Mouse (Mus musculus) forebrain, embryonic 13.5 days (tissue): ENCODE results near the gene Man1a2. TPM values are rescaled to one million over a fixed set of nuclear protein-coding genes. Genes with fewer than 3 reads are reported as not detected.

ENCODE experiments used
- ATAC-seq: fragments of 200-750 bp; cut with Nextera tagmentation; 2 replicates; pipeline ENCODE4 v1.8.0; 2017
- H3K27ac ChIP-seq: fragments of 300-500 bp; sonication (generic); 2 replicates; pipeline ENCODE4 v1.5.1; 2015; ENCODE audit warnings: inconsistent platforms, mild to moderate bottlenecking, moderate library complexity
- H3K27me3 ChIP-seq: fragments of 300-500 bp; sonication (generic); 2 replicates; pipeline ENCODE4 v1.6.1; 2015; ENCODE audit warnings: mild to moderate bottlenecking, inconsistent platforms
- H3K36me3 ChIP-seq: fragments of 300-500 bp; sonication (generic); 2 replicates; pipeline ENCODE4 v1.6.1; 2015; ENCODE audit warnings: mild to moderate bottlenecking, inconsistent platforms; ENCODE audit not compliant: poor library complexity, severe bottlenecking
- H3K4me1 ChIP-seq: fragments of 300-500 bp; sonication (generic); 2 replicates; pipeline ENCODE4 v1.6.1; 2015; ENCODE audit warnings: inconsistent platforms
- H3K4me2 ChIP-seq: fragments of 300-500 bp; sonication (generic); 2 replicates; pipeline ENCODE4 v1.6.1; 2015; ENCODE audit warnings: inconsistent platforms, mild to moderate bottlenecking, moderate library complexity
- H3K4me3 ChIP-seq: fragments of 300-500 bp; sonication (generic); 2 replicates; pipeline ENCODE4 v1.5.1; 2015; ENCODE audit warnings: mild to moderate bottlenecking, inconsistent platforms
- H3K9ac ChIP-seq: fragments of 300-500 bp; sonication (generic); 2 replicates; pipeline ENCODE4 v1.6.1; 2015; ENCODE audit warnings: mild to moderate bottlenecking, inconsistent platforms
- H3K9me3 ChIP-seq: fragments of 300-500 bp; sonication (generic); replicated peaks from 2 replicates; pipeline ENCODE4 v1.6.1; 2016; ENCODE audit warnings: inconsistent platforms
- WGBS: fragments of 180-500 bp; shearing (Covaris S2); methylation state at CpG from one replicate; pipeline ENCODE4 v1.1.7; 2015; 5-methylcytosine and 5-hydroxymethylcytosine counted together
- polyA plus RNA-seq: library from polyadenylated mRNA; unstranded; fragments of >200 nt; fragmentation: Nextera tagmentation; extraction: Ambion mirVana; gene quantifications from 2 replicates; pipeline ENCODE4 v1.2.1, GENCODE M21; 2015

Man1a2 gene
- polyA plus RNA-seq, 1 experiment from 2014 or later = 35.4 TPM

GRCm38 (mm10) chr3:100552171-100552570 is 133.1 kb downstream of the Man1a2 start:
- Histone ChIP-seq H3K4me2 (no peak overlapping the region), H3K27me3 (no peaks in the 10 kb centered on the region), H3K9me3 (no peaks in the 10 kb centered on the region), H3K4me3 (no peak overlapping the region), H3K36me3 (no peaks in the 10 kb centered on the region), H3K4me1 (no peaks in the 10 kb centered on the region), H3K9ac (no peak overlapping the region), H3K27ac (no peak overlapping the region)
- ATAC-seq = no peak
- WGBS = 83% methylated on average over 2 of the region's 3 CpGs

- H3K4me1 ChIP-seq = no peaks in the 10 kb centered on the region
- no peaks in the 10 kb centered on the region for H3K27me3 ChIP-seq
- no peaks in the 10 kb centered on the region for H3K9me3 ChIP-seq
- H3K4me2 ChIP-seq = no peak overlapping the region
- H3K4me3 ChIP-seq = no peak overlapping the region
- no peak overlapping the region for H3K9ac ChIP-seq
- H3K27ac ChIP-seq = no peak overlapping the region
- WGBS = 89% methylated on average over 3 of the region's 3 CpGs
- no peaks in the 10 kb centered on the region for H3K36me3 ChIP-seq
- no peak for ATAC-seq
Measured at GRCm38 (mm10) chr3:100547913-100548292, 137.4 kb downstream of the Man1a2 start.

GRCm38 (mm10) chr3:100547162-100547912 is 138.0 kb downstream of the Man1a2 start:
- 86% methylated on average over 10 of the region's 10 CpGs for WGBS
- Histone ChIP-seq H3K9me3 (no peaks in the 10 kb centered on the region), H3K9ac (no peak overlapping the region), H3K36me3 (no peaks in the 10 kb centered on the region), H3K27ac (no peak overlapping the region), H3K4me3 (no peak overlapping the region), H3K27me3 (no peaks in the 10 kb centered on the region), H3K4me1 (no peaks in the 10 kb centered on the region), H3K4me2 (no peak overlapping the region)
- ATAC-seq = no peak

DNA sequence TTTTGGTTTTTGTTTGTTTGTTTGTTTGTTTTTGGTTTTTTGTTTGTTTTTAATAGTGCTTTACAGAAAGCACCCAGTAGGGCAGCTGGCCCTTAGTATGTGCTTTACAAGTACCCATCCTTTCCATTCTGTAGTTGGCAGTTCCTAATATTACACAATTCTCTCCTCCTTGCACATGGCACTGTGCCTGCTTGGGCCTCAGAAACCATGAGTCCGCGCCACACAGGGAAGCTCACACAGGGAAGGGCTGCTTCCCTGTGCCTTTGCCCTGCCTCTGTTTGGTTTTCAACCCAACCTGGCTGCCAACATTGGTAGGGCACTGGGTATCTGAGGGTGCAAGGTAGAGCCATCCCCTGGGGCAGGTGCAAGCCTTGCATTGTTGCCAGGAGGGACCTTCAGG is 148.6 kb downstream of the Man1a2 start:
- H3K27me3 ChIP-seq = no peaks in the 10 kb centered on the region
- H3K9ac ChIP-seq = no peak overlapping the region
- H3K36me3 ChIP-seq = no peaks in the 10 kb centered on the region
- ATAC-seq = no peak
- no peak overlapping the region for H3K27ac ChIP-seq
- no peak overlapping the region for H3K4me3 ChIP-seq
- H3K9me3 ChIP-seq = no peaks in the 10 kb centered on the region
- WGBS = 94% methylated on average over 2 of the region's 2 CpGs
- no peak overlapping the region for H3K4me2 ChIP-seq
- no peaks in the 10 kb centered on the region for H3K4me1 ChIP-seq

GRCm38 (mm10) chr3:100535902-100536301 is 149.4 kb downstream of the Man1a2 start:
- 81% methylated on average over 4 of the region's 4 CpGs for WGBS
- Histone ChIP-seq H3K36me3 (no peaks in the 10 kb centered on the region), H3K27me3 (no peaks in the 10 kb centered on the region), H3K4me2 (no peak overlapping the region), H3K27ac (no peak overlapping the region), H3K4me1 (no peaks in the 10 kb centered on the region), H3K9me3 (no peaks in the 10 kb centered on the region), H3K4me3 (no peak overlapping the region), H3K9ac (no peak overlapping the region)
- ATAC-seq = no peak

GRCm38 (mm10) chr3:100535298-100535697 is 150.0 kb downstream of the Man1a2 start:
- Histone ChIP-seq H3K9ac (no peak overlapping the region), H3K4me3 (no peak overlapping the region), H3K4me2 (no peak overlapping the region), H3K36me3 (no peaks in the 10 kb centered on the region), H3K9me3 (no peaks in the 10 kb centered on the region), H3K27me3 (no peaks in the 10 kb centered on the region), H3K27ac (no peak overlapping the region), H3K4me1 (no peaks in the 10 kb centered on the region)
- ATAC-seq = no peak
- WGBS = 52% methylated on average over 3 of the region's 3 CpGs

- H3K4me1 ChIP-seq = no peaks in the 10 kb centered on the region
- no peak overlapping the region for H3K9ac ChIP-seq
- no peaks in the 10 kb centered on the region for H3K9me3 ChIP-seq
- no peaks in the 10 kb centered on the region for H3K27me3 ChIP-seq
- no peak overlapping the region for H3K4me2 ChIP-seq
- H3K27ac ChIP-seq = no peak overlapping the region
- WGBS = 78% methylated on average over 3 of the region's 3 CpGs
- no peaks in the 10 kb centered on the region for H3K36me3 ChIP-seq
- ATAC-seq = no peak
- H3K4me3 ChIP-seq = no peak overlapping the region
Measured at GRCm38 (mm10) chr3:100534394-100534793, 150.9 kb downstream of the Man1a2 start.

DNA sequence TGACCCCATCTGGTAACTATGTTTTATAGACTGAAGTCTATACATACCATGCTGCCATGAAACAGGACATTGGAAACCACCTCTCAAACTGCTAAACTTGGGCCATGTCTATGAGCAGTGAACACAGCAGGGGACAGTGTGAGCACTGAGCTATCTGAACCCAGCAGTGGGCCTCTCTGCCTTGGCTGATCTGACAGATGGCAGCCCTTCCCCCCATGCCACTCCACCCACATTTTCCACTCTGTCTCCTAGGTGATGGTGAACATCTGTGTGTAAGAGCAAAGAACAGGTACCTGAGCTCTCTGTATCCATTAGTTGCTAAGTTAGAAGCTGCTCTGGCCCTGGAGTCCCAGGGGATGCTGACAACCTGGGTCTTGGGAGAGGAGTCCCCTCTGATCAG is 151.9 kb downstream of the Man1a2 start:
- no peak overlapping the region for H3K9ac ChIP-seq
- H3K27ac ChIP-seq = no peak overlapping the region
- no peaks in the 10 kb centered on the region for H3K36me3 ChIP-seq
- no peaks in the 10 kb centered on the region for H3K9me3 ChIP-seq
- H3K4me1 ChIP-seq = no peaks in the 10 kb centered on the region
- ATAC-seq = no peak
- no peaks in the 10 kb centered on the region for H3K27me3 ChIP-seq
- no peak overlapping the region for H3K4me3 ChIP-seq
- H3K4me2 ChIP-seq = no peak overlapping the region

- no peak for ATAC-seq
- no peaks in the 10 kb centered on the region for H3K4me1 ChIP-seq
- no peaks in the 10 kb centered on the region for H3K27me3 ChIP-seq
- H3K9ac ChIP-seq = no peak overlapping the region
- WGBS = 95% methylated on average over 5 of the region's 5 CpGs
- H3K4me2 ChIP-seq = no peak overlapping the region
- no peak overlapping the region for H3K4me3 ChIP-seq
- no peaks in the 10 kb centered on the region for H3K9me3 ChIP-seq
- no peaks in the 10 kb centered on the region for H3K36me3 ChIP-seq
- no peak overlapping the region for H3K27ac ChIP-seq
Measured at GRCm38 (mm10) chr3:100530919-100531318, 154.4 kb downstream of the Man1a2 start.

DNA sequence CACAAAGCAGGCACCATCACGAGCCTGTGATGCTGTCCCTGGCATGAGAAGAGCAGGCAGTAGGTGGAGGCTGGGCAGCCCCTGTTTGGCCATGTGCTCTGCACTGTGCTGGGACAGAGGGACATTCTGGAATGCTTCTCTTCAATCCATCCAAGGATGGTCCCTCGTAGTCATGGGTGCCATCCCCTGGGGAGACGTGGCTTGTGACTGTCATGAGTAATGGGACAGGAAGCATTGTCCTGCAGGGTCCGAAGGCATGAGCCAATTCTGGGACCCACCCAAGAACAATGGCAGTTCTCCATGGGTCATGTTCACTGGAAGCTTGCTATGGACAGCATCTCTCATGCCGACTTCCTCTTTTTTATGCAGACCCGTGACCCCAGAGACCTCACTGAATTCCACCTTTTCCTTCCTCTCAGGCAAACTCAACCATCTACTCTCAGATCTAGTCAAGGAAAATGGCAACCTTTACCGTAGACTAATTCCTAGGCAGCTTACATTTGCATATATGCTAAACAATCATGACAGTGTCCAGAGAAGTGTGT is 155.0 kb downstream of the Man1a2 start:
- no peaks in the 10 kb centered on the region for H3K9me3 ChIP-seq
- H3K36me3 ChIP-seq = no peaks in the 10 kb centered on the region
- H3K9ac ChIP-seq = no peak overlapping the region

GRCm38 (mm10) chr3:100522671-100523070 is 162.6 kb downstream of the Man1a2 start:
- no peak for ATAC-seq
- no peak overlapping the region for H3K27ac ChIP-seq
- H3K4me2 ChIP-seq = no peak overlapping the region
- WGBS = 81% methylated on average over 7 of the region's 7 CpGs
- no peaks in the 10 kb centered on the region for H3K4me1 ChIP-seq
- no peak overlapping the region for H3K9ac ChIP-seq
- H3K4me3 ChIP-seq = no peak overlapping the region
- no peaks in the 10 kb centered on the region for H3K36me3 ChIP-seq
- H3K9me3 ChIP-seq = no peaks in the 10 kb centered on the region
- no peaks in the 10 kb centered on the region for H3K27me3 ChIP-seq

More for the DNA sequence above, 155.0 kb downstream of the Man1a2 start:
- no peak overlapping the region for H3K27ac ChIP-seq
- 89% methylated on average over 7 of the region's 7 CpGs for WGBS
- no peaks in the 10 kb centered on the region for H3K27me3 ChIP-seq
- no peak for ATAC-seq
- H3K4me3 ChIP-seq = no peak overlapping the region
- H3K4me1 ChIP-seq = no peaks in the 10 kb centered on the region
- no peak overlapping the region for H3K4me2 ChIP-seq

DNA sequence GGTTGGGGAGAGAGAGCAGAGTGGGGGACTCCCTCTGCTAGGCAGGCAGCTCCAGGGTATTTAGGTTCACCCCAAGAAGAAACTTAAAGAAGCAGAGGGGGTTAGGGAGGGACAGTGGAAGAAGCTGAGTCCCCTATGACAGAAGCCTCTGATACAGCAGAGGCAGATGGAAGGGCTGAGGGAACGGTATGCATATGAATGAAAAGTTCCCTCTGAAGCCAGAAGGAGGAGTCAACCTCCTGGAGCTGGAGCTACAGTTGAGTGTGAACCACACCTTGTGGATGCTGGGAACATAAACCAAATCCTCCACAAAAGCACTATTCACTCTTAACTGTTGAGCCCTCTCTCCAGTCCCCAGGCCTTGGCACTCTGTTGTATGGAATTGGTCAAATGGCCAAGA is 163.7 kb downstream of the Man1a2 start:
- WGBS = 85% methylated on average over 1 of the region's 1 CpGs
- Histone ChIP-seq H3K4me1 (no peaks in the 10 kb centered on the region), H3K27me3 (no peaks in the 10 kb centered on the region), H3K9me3 (no peaks in the 10 kb centered on the region), H3K4me2 (no peak overlapping the region), H3K9ac (no peak overlapping the region), H3K36me3 (no peaks in the 10 kb centered on the region), H3K27ac (no peak overlapping the region), H3K4me3 (no peak overlapping the region)
- ATAC-seq = no peak

DNA sequence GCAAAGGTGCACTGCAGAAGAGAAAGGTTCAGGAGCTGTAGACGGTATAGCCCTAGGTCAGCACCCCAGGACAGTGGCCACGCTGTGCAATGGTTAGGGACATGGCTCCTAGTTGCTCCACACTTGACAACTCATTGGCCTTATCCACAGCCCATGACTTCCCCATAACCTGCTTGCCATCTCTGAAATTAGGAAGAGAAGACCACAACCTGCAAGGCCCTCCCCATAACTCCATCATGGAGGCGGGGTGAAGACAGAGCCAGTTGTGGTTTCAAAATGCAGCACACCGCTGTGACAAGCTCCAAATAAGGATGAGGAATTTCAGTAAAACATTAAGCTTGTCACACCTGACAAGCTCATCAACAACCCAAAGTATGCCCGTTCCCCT is 169.6 kb downstream of the Man1a2 start:
- Histone ChIP-seq H3K9me3 (no peaks in the 10 kb centered on the region), H3K9ac (no peak overlapping the region), H3K27me3 (no peaks in the 10 kb centered on the region), H3K36me3 (no peaks in the 10 kb centered on the region), H3K4me2 (no peak overlapping the region), H3K4me1 (no peaks in the 10 kb centered on the region), H3K4me3 (no peak overlapping the region), H3K27ac (no peak overlapping the region)
- no peak for ATAC-seq
- 90% methylated on average over 5 of the region's 5 CpGs for WGBS
